Mouse (Mus musculus) embryonic fibroblast, embryonic 13.5 days (primary cell): Measurements from ENCODE around the gene Fermt2.

Experiments used
- CTCF ChIP-seq: IDR thresholded peaks from 2 replicates; pipeline ENCODE4 v1.5.1; 2011; ENCODE audit warnings: mild to moderate bottlenecking, control low read depth, low read length, moderate library complexity, borderline replicate concordance; ENCODE audit not compliant: insufficient read depth
- POLR2A ChIP-seq: IDR thresholded peaks from 2 replicates; pipeline ENCODE4 v1.6.1; 2011; ENCODE audit warnings: low read depth, mild to moderate bottlenecking, control low read depth, low read length, moderate library complexity

- TF ChIP-seq CTCF (no peak), POLR2A (no peak)
Measured at GRCm38 (mm10) chr14:45445445-45445844, 84.5 kb downstream of the Fermt2 start.
